Mouse (Mus musculus): ENCODE results near the gene Agxt2.

The Agxt2 gene

DNA sequence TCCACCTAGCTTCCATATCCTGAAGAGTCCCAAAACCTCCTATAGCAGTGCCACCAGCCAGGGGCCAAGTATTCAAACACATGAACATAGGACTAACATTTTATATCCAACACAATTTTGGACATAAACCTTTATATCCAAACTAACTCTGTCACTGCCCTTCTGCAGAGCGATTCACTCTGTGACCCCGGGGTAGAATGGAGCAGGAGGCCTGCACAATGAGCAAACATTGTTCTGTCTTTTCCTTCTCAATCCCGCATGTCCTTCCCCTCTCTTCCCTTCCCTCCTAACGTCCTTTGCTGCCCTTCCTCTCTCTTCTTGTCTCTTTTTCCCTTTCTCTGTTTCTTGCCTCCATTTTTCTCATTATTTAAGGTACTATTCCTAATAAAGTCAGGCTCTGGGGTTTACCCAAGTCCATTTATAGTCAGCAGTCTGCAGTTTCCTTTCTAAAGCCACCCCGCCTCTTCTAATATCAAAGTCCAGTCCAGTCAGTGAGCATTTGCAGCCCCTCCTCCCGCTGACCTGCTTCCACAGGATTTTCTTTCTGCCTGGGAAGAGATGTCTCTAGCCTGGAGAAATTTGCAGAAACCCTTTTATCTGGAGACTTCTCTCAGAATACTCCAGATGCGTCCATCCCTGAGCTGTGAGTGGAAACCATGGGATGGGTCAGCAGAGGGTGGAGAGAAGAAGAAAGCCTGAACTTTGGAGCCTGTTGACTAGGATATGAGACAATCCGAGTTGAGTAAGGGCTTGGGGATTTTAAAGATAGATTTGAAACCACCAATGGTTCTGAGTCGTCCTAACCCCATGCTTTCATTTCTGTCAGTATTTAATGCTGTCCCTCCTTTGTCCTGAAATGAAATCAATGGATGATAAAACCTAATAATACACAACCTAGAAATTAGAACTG lies at the start of gene Agxt2:
Gene Agxt2 (plus strand): TSS at position 494 of the 910 bp plus-strand sequence.
- no peak for DNase-seq

GRCm38 (mm10) chr15:10311826-10312225 lies 46.5 kb upstream of the Agxt2 start:
- DNase-seq, result no peak

GRCm38 (mm10) chr15:10313522-10314455 lies 44.5 kb upstream of the Agxt2 start:
- DNase-seq, result peak; percentile 30

DNA sequence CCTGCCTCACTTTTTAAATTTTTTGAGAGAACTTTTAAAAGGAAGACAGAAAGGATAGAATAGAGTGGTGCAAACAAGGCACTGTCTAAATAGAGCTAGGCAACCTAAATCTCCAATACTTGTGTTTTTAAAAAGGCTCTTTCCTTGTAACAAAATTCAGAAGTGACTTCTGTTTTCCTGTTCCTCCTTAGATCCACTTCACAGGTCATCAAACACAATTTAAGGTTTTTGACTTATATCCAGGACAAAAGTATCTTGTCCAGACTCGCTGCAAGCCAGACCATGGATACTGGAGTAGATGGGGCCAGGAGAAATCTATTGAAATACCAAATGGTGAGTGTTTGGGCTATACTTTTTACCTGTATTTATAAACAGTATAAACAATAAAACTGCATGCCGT lies 33.3 kb upstream of the Agxt2 start, which contains the start of gene Gm21973:
Gene Gm21973 (plus strand): TSS at position 301 of the 400 bp plus-strand sequence.
- DNase-seq, result no peak

DNA sequence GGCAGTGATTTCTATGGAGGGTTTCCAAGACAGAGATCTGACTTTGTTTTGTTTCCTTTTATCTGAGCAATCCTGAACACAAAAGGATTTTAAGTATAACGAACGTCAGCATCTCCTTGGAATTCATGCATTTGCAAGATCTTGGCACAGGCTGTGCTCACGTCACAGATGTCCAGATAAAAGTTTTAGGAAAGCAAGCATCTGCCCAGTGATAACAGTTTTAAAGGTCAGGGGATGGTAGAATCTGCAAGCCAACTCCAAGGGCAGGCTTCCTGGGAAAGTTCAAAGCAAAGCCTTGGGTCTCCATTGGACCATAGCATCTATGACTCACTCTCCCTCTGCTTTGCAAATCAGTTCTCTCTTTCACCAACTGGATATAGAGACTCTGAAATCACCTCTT lies 27.7 kb upstream of the Agxt2 start:
- DNase-seq, result no peak

GRCm38 (mm10) chr15:10332566-10332965 lies 25.8 kb upstream of the Agxt2 start:
- DNase-seq, result no peak

GRCm38 (mm10) chr15:10338606-10339005 lies 19.7 kb upstream of the Agxt2 start:
- DNase-seq, result no peak

DNA sequence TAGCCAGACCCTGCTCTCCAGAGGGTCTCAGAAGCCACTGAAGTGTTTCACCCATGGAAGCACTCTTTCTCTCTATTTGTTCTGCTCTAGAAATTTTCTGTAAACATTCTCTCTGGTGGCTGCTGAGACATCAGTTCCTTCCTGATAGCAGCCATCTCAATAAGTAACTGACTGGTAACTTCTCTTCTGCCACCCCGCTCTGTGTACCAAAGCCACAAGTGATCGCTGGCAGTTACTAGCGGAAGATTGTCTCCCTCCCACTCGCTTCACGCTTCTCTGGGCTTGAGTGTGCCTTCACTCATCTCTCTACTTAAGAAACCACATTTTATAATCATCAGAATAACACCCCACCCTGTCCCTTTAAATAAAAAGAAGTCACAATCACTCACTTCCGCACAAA lies 11.3 kb upstream of the Agxt2 start:
- DNase-seq, result no peak

GRCm38 (mm10) chr15:10366331-10366730 lies 8.0 kb downstream of the Agxt2 start:
- DNase-seq, result no peak

GRCm38 (mm10) chr15:10375404-10375803 lies 17.1 kb downstream of the Agxt2 start:
- DNase-seq, result no peak

GRCm38 (mm10) chr15:10378338-10378959 lies 20.1 kb downstream of the Agxt2 start:
- DNase-seq, result no peak

- no peak for DNase-seq
Measured at GRCm38 (mm10) chr15:10379757-10380458, 21.6 kb downstream of the Agxt2 start.

DNA sequence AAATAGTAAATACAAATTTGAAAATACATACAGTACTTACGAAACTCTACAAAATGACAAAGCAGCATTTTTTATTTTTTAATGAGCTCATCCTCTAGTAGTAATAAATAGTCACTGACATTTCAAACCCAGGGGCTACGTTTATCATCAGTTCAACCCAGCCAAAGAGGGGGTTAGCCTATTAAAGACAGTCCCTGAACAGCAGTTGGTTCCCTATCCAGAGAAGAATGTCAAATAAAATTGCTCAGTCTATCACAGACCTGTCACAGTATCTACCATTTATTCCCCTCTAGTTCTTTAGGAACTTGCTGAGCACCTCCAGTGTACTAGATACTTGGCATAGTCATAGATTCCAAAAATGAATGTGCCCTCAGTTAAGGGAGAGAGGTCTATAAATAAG lies 28.9 kb downstream of the Agxt2 start:
- no peak for DNase-seq

GRCm38 (mm10) chr15:10399795-10400194 lies 41.5 kb downstream of the Agxt2 start:
- no peak for DNase-seq

GRCm38 (mm10) chr15:10400415-10400814 lies 42.1 kb downstream of the Agxt2 start:
- DNase-seq, result no peak

- no peak for DNase-seq
Measured at GRCm38 (mm10) chr15:10409842-10410241, 51.5 kb downstream of the Agxt2 start.

DNA sequence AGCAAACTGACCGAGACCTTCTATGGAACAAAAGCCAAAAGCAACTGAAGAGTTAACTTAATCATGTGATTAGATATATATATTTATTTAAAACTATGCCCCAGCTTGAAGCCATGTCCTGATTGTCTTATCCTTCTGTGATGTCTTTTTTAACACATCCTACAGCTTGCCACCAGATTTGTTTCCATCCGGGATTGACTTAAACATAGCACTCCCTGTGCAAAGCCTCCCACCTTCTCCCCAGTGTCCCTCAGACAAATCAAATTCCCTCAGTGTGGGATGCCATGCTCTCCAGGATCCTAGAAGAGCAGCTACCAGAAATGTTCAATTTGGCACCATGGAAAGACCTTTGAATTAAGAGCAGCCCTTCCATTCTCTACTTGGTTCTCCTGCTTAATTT lies 52.5 kb downstream of the Agxt2 start:
- DNase-seq, result no peak

DNA sequence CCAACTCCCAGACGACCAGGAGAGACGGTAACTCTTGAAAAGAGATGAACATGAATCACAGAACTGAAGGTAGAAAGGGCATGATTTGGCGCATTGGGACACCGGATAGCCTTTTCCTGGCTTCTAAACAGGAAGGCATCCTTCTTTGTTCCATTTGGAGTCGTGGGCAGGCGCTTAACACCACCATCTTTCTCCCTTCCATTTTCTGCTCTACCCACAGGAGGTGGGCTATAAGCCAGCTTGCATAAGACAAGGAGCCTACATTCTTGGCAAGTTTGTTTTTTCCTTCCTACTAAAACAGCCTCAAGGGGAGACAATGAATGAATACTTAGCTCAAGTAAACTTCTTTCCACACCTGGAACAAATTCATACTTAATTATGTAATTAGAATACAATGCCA lies 55.3 kb downstream of the Agxt2 start:
- no peak for DNase-seq

DNA sequence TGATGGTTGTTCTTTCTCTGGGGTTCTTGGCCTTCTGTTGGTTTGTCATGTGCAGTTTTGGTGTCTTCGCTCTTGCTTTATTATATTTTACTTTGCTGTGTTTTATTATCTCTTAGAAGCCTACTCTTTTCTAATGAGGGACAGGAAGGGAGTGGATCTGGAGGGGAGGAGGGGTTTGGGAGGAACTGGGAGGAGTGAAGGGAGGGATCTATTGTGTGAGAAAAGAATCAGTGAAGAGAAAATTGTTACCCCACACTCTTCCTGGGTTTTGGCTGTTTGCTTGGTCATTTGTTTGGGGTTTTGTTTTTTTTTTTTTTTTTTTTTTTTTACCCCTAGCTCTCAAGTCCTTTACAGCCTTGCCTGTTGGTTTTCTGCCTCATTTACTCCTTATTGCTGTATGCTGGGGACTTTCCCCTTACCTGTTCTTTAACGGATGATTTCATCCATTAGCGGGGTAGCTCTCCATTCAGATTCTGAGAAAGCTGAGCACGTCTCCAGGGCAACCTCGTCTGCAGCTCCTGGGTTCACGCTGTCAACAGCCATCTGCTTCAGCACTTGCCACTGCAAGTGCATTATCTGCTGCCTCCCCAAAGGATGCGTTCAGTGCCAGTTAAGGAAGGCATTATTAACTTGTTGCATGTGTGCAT lies 62.9 kb downstream of the Agxt2 start:
- DNase-seq, result no peak

DNA sequence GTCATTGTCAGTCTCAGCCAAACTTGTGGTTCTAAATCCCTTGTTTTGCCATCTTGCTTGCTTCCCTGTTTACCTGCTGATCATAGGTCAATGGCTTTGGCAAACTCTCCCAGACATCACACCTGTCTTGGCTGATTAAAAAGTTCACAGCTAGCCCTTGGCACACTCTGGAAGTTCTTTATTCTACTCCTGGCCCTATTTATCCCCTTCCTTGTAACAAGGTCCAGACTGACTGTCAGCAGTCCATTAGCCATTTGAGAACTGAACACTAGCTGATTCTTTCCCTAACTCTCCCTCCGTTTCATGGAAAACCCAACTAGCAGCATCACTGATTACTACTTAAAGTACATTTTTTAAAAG lies 63.4 kb downstream of the Agxt2 start:
- no peak for DNase-seq

- no peak for DNase-seq
Measured at GRCm38 (mm10) chr15:10426124-10426523, 67.8 kb downstream of the Agxt2 start.
